Mouse (Mus musculus): ENCODE measurements around the gene Trip10. TPM values are rescaled to one million over a fixed set of nuclear protein-coding genes. Genes with fewer than 3 reads are reported as not detected.
A peak's percentile ranks its signal among the peaks of the same experiment; 100 is the strongest.

Gene Trip10
- 1 to 10 TPM; 7.5 to 9.9 TPM for total RNA-seq (2021)
- long read RNA-seq, partial matches to known transcripts, result 1 of 9 reads
- long read RNA-seq, other reads (novel, unspliced or antisense), result 1 of 9 reads

DNA sequence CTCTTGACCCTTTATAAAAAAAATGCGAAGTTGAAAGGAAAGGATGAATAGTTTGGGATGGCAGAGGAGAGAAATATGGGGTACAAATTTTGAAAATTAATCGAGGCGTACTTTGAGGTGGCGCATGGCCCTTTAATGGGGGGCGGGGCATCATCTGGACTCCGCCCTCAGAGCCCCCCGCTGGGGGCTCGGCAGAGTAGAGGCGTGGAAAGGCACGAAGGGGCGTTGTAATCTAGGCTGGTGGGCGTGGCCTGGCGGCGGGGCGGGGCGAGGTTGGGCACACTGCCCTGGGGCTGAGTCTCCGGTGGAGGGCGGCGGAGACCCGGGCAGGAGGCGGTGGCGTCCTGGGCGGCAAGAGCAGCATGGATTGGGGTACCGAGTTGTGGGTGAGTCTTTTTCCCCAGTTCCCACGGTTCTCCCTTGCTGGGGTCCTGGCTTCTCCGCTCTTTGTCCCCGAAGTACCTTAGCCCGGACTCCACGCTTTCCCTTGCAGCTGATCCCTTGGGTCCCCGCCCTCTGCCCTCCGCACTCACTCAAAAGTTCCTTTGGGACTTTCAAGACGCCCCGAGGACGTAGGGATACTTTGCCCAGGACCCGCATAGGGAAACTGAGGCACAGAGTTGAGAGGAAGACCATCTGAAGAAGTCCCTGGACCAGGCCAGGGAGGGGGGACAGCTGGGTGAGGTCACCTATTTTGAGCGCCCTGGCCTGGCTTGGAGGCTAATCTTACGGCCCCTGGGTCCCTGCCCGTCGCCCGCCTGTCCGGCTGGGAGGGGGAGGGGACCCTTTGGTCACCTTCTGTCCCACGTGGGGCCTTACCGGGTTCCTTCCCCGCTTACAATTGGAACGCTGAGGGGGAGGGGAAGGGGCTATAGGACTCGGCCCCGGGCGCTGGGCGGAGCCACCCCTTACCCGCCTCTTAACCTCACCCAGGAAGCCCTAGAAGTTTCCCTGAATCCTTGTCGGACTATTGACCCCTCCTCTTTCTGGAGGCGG is at the start of gene Trip10:
Trip10 (plus strand) TSS at position 270 of the 996 bp plus-strand sequence.
- DNase-seq (ENCODE audit: low spot score in 2 of 2), result peak; percentile 73 to 86

DNA sequence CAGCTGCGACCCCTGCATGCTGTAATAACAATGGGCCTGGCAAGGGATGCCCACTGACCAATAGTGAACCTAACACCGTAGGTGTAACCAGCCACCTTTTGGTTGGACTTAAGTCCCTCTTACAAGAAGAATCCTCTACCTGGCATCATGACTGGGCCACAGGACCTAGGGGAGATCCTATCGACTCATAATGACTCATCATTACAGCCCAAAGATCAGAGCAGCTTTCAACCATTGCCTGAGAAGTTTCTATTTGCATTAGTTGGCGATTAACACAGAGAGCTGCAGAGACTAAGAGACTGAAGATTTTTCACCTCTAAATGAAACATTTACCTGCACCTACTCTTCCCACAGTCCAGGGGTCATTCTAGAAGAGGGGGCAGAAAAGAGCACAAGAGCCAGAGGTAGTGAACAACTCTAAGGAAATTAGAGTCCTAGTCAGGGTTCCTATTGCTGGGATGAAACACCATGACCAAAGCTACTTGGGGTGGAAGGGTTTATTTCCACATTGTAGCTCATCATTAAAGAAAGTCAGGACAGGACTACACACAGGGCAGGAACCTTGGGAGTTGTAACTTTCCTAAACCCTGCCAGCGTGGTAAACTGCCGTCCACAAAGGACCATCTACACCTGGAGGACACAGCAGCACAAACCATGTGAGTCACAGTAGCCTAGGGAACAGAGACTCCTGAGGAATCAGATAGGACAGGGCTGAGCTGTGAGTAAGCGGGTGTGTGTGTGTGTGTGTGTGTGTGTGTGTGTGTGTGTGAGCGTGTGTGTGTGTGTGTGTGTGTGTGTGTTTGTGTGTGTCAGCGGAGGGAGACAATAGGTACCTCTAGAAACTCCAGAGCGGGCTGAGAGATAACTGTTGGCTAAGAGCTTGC is 47.2 kb upstream of the Trip10 start:
- DNase-seq (ENCODE audit: low spot score in 2 of 2), result no peak

DNA sequence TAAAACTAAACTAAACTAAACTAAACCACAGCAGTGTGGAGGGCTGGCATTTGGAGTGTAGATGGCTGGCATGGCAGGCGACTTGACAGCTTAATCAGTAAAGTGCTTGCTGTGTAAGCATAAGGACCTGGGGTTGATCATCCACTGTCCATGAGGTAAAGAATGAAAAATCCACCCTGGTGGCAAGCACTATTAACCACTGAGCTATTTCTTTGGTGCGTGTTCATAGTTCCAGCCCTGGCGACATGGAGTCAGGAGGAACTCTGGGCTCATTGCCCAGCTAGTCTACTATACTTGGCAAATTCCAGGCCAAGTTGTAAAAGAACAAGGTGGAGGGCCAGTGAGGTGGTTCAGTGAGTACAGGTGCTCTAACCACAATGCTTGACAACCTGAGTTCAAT is 41.3 kb upstream of the Trip10 start:
- no peak for DNase-seq (ENCODE audit: low spot score in 2 of 2)

DNA sequence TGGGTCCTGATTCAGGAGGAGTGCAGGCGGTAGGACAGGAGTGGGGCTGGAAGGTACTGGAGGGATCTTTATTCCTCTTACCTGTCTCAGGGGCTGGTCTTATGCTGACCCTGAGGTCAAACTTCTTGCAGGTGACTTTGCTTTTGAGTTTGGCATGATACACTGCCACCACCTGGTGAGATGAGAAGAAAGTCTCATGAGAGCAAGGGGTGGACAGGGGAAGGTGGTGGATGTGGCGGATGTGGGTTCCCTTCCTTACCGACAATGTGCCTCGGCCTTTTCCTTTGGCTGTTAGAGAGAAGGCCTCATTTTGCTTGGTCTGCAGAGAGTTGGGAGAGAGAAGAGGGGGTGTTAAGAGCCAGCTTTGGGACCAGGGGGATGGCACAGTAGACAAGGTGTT is 39.9 kb upstream of the Trip10 start:
- no peak for DNase-seq (ENCODE audit: low spot score in 2 of 2)

DNA sequence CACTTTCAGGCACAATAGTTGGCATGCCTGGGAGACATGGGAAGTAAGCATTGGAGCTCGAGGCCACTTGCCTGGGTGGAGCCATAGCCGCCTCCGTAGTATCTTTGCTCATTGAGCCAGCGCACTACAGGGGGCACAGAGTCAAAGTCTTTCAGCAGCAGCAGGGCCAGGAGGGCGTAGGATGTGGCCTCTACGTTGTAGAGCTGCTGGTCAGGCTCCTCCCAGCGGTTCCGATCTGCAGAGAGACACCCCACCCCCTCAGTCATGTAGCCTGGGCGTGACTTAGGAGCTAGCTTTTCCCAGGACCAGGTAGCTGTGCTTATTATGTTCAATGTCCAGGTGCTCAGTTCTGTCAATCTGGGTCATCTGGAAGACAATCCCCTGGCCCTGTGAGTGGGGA is 37.8 kb upstream of the Trip10 start:
- no peak for DNase-seq (ENCODE audit: low spot score in 2 of 2)

DNA sequence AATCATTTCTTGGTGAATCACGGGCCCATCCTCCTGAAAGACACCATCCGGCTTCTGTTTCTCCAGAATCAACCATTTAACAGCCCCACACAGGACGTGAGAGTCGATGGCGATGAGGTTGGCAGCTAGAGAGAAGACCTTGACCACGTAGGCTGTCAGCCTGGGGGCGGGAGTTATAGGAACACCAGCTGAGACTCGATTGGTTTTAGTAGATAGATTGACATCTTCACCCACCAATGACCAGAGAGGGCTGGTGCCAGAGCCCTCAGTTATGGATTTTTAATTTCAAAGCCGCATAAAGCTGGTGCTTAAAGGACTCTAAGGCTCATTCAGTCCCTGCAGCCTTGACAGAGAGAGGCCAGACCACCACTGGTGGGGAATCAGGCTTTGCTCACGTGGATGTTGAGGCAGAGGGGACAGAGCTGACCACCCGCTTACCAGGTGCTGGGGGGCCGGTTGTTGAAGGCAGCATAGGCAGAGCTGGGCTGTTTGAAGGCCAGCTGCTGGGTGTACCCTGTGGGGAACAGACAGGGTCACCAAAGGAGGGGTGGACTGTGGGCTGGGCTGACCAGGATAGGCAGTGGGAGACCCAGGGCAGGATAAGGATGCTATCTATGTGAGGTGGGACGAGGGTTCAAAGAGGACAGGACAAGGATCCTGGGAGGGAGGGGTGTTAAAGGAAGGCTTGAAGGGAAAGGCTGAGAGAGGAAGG is 34.4 kb upstream of the Trip10 start:
- peak in 1 of 2 experiments; percentile 16 for DNase-seq (ENCODE audit: low spot score in 2 of 2)

DNA sequence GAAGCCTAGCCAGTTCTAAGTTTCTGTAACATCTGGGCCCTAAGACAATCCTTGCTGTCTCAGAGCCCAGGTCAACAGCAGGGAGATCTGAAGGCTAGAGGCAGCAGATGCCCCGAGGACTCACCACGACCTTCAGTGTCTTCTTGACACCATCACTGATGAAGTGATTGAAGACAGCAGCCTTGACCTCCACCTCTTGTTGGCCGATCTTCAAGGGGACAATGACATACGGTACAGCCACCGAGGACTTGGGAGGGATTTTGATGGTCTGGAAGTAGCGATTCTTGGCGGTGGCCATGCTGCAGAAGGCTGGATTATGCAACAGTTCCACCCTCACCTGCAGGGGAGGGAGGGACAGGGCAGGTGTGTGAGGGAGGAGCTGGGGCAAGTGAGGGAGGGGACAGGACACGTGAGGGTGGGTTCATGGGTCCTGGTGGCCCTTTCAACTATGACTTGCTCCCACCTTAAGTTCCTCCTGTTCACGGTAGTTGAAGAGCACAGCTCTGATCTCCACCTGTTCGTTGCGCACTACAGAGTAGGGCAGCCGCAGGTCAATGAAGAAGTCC is 30.8 kb upstream of the Trip10 start:
- no peak for DNase-seq (ENCODE audit: low spot score in 2 of 2)

DNA sequence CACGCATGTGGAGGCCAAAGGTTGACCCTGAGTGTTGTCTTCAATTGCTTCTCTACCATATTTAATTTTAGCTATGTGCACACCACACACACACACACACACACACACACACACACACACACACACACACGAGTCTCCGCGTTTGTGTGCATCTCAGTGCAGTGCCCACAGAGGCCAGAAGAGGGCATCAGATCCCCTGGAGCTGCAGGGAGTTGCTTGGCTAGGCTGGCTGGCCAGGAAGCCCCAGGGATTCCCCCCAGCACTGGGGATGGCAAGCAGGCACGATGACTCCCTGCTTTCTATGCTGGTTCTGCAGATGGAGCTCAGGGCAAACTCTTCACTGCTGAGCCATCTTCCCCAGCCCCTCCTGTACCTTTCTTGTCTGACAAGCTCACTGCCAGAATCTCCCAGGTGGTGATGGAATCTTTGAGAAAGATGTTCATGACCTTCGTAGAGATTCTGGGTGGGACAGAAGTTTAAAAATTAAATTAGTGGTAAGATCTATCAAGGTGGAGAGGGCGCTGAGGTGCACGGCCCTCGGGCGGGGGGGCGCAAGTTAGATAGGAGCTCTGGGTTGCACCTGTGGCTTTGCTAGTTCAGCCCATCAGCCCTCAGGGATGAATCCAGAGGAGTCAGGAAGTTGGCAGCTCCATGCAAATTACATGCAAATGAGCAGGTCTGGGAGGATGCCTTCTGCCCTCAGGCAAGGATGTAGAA is 29.9 kb upstream of the Trip10 start:
- DNase-seq (ENCODE audit: low spot score in 2 of 2), result peak in 1 of 2 experiments; percentile 73

DNA sequence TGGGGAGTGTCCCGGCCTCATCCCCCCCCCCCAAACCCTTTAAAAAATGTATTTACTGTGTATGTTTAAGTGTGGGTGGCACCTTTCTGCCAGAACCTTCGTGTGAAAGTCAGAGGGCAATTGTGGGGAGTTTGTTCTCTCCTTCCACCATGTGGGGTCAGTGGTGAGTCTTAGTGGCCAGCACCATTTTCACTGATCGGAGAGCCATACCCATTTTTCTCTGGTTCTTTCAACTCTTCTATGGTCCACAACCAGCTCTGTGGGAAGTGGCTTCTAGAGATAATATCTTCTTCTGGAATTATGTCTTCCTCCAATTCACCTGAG is 29.4 kb upstream of the Trip10 start:
- no peak for DNase-seq (ENCODE audit: low spot score in 2 of 2)

DNA sequence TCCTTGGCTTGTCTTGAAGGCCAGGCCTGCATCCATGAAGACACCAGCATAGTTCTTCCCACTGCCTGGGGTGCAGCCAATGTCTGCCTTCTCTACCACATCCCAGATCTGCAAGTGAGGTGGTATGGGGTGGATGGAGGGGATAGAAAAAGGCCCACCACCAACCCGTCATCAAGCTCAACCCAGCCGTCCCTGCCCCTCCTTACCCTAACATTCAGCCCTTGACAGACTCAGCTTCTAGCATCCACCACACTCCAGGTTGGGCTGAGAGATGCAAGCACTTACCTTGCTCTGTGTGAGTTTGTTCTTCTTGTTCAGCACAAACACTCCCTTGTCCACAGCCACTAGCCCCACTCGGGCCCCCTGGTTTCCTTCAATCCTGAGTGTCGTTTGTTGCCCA is 27.3 kb upstream of the Trip10 start:
- no peak for DNase-seq (ENCODE audit: low spot score in 2 of 2)

DNA sequence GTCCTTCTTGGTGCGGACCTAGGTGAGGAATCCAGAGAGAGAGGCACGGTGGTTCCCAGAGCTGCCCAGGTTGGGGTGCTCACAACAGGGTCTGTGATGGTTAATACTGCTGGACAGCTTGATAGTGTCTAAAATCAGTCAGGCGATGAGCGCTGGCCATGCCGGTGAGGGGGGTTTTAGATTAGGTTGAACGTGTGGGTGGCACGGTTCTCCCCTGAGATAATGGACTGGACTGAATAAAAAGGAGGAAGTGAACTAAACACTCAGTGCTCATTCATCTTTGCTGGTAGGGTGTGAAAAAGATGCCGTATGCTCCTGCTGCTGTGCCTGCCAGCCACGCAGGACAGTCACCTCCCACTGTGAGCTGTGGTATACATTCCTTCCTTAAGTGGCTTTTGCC is 25.9 kb upstream of the Trip10 start:
- no peak for DNase-seq (ENCODE audit: low spot score in 2 of 2)

DNA sequence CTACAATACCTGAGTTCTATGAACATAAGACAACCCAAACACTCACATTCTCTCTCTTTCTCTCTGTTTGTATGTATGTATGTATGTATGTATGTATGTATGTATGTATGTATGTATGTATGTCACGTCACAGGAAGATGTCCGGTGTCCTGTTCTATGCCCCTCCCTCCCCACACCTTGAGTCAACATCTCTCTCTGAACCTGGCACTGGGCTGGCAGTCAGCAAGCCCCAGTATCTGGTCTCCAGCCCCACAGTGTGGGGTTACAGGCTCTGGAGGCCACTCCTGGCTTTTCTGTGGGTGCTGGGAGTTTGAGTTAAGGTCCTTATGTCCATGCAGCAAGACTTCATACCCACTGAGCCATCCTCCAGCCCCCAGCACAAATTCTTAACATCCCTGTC is 21.8 kb upstream of the Trip10 start:
- no peak for DNase-seq (ENCODE audit: low spot score in 2 of 2)

DNA sequence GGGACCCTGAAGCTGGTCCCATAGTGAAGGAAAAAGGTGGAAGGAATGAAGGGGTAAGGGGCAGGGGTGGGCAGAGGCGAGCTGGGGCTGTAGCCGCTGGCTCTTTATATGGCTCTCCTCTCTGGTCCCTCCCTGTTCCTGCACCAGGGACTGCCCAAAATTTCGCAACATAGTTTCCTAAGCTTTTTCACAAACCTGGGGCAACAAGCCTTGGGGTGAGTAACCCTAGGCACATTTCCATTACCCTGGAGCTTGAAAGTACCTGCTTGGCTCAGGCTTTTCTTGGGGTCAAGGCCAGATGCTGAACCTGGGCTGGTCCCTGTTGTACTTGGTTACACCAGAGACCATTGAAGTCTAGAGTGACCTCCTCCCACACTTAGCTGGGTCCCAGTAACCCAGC is 21.2 kb upstream of the Trip10 start, which contains the start of gene C3:
C3 (minus strand) TSS at position 123 of the 400 bp plus-strand sequence.
- no peak for DNase-seq (ENCODE audit: low spot score in 2 of 2)

DNA sequence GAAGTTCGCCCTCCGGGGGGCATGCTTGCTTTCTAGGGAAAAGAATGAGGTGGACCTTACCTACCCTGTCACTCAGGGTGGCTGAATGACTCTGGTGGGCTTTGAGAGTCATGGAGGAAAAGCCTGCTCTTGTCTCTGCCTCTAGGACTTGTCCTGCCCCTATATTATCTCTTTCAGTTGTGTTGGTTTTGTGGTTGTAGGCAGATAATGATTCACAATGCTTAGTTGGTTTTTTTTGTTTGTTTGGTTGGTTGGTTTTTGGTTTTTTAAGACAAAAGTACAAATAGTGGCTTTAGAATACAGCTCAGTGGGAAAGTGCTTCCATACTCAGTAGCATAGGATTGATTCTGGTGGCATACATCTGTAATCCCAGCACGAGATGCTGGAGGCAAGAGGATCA is 20.4 kb upstream of the Trip10 start:
- no peak for DNase-seq (ENCODE audit: low spot score in 2 of 2)

DNA sequence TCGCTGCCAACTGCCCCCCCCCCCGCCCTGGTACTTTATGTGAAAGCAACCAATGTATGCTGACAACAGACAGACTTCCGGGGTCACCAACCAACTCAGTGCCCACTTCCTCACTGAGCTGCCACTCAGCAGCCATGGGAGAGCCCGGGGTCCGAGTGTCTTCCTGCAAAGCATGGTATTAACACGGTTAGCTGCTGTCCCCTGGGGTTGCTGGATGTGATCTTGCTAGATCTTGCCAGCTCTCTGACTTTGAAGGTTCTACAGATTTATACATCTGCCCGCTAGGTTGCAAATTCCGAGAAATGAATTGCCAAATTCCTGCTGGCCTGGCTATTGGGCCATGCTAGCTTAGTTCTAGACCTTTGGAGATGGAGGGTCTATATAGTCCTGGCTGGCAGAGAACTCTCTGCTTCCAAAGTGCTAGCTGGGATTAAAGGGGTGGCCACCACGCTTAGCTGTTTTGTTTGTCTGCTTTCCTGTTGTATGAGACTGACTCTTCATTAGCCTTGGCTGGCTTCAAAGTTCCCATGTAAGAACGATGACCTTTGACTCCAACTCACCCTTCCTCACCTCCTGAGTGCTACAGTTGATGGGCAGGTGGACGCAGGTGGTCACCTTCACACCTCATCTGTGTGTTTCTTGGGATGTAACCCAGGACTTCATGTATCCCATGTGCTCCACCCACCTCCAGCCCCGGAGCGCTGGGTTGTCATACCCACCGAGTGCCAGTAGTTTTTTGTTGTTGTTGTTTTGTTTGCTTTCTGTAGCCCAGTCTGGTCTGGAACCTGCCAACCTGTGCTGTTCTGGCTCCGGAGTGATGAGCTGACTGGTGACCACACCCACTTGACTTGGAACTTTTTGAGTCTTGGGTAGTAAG is 19.2 kb upstream of the Trip10 start:
- no peak for DNase-seq (ENCODE audit: low spot score in 2 of 2)

DNA sequence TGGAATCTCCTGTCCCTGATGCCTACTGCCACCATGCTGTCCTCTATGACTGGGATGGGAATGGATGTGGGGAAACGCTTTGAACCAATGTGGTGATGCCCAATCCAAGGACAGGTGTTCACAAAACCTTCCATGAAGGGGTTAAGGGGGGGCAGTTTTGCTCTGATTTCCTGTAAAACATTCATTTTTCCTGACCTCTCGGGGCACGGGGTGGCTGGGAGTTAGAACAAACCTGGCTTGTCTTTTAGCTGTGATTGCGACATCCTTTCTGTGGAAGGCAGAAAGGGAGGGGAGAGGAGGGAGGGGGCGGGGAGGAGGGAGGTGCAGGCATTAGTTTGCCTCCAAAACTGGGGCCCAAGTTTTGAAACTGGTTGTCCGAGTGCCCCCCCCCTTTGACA is 18.5 kb upstream of the Trip10 start:
- no peak for DNase-seq (ENCODE audit: low spot score in 2 of 2)

DNA sequence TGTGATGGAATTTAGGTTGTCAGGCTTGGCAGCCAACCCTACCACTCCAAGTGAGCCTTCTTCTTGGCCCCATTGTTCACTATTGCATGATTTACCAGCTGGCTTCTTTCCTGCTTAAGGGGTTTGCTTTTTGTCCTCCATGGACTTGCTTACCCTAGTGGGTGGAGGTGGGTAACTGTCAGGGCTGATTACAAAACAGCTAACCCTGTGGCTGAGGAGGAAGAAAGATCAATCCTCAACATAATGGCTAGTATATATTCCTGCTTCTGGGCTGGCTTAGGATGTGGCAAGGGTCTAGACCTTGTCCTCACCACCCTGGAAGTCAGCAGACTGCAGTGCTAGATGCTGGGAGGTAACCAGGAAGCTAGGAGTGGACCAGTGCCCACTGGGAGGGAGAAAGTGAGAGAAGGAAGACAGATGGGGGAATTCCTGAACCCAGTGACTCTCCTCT is 17.9 kb upstream of the Trip10 start:
- no peak for DNase-seq (ENCODE audit: low spot score in 2 of 2)

DNA sequence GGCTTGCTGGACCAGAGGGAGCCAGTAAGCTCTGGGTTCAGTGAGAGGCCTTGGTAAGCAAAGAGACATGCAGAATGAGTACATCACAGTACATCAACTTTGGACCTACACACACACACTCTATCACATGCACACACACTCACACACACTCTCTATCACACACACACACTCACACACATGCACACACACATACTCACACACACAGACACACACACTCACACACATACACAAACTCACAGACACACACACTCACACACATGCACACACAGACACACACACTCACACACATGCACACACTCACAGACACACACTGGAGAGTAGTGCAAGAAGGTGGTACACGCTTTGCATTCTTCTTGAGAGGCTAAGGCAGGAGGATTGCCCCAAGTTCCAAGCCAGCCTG is 17.1 kb upstream of the Trip10 start:
- no peak for DNase-seq (ENCODE audit: low spot score in 2 of 2)

DNA sequence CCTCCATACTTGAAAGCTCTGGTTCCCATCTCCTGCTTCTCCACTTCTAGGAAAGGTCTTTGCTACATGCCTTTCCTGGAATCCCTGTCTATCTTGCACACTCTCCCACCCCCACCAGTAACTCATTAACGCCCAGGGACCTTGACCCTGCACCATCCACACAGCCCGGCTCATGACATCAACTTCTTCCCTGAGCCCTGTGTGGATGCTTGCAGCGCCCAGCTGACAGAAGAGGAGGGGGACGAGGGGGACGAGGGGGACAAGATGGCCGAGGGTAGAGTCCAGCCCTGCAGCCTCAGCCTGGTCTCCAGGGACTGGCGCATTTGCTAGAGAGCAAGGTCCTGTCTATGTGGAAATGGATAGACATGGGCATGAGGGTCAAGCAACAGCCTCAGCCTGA is 16.2 kb upstream of the Trip10 start:
- DNase-seq (ENCODE audit: low spot score in 2 of 2), result no peak
